Mouse (Mus musculus) ES-E14 (cell line): Measurements from ENCODE around the gene Nfatc4.

Source experiments
- CHD2 ChIP-seq: IDR thresholded peaks from 2 replicates; pipeline ENCODE4 v1.6.1; 2014; ENCODE audit warnings: mild to moderate bottlenecking, low read depth, low read length, inconsistent platforms
- HCFC1 ChIP-seq: IDR thresholded peaks from 2 replicates; pipeline ENCODE4 v1.6.1; 2012; ENCODE audit warnings: low read length, inconsistent platforms, borderline replicate concordance; ENCODE audit not compliant: insufficient read depth
- MAFK ChIP-seq: IDR thresholded peaks from 2 replicates; pipeline ENCODE4 v1.6.1; 2014; ENCODE audit warnings: mild to moderate bottlenecking, low read depth, low read length, inconsistent platforms; ENCODE audit not compliant: insufficient read depth
- ZC3H11A ChIP-seq: IDR thresholded peaks from 2 replicates; pipeline ENCODE4 v1.6.1; 2012; ENCODE audit warnings: low read depth, mild to moderate bottlenecking, inconsistent platforms, low read length, borderline replicate concordance
- ZNF384 ChIP-seq: IDR thresholded peaks from 2 replicates; pipeline ENCODE4 v1.6.1; 2012; ENCODE audit warnings: low read depth, low read length, inconsistent platforms

GRCm38 (mm10) chr14:55795380-55796163, 27.4 kb upstream of the Nfatc4 start:
- TF ChIP-seq HCFC1 = no peak
- no peak for TF ChIP-seq MAFK
- no peak for TF ChIP-seq ZNF384
- no peak for TF ChIP-seq CHD2
- no peak for TF ChIP-seq ZC3H11A
